Mouse (Mus musculus) cerebellum, adult 2 months (tissue): ENCODE data around the gene Myh6. TPM values are rescaled to one million over a fixed set of nuclear protein-coding genes. Genes with fewer than 3 reads are reported as not detected.
"Not testable (repeated sequence)": the region's sequence is repeated elsewhere in the genome, so short reads cannot be mapped to it uniquely, and the experiment has no call there.

Experiments
- DNase-seq, 2 experiments: peaks; one replicate each; pipeline ENCODE4 v3.0.0; 2021
- H3K27ac ChIP-seq: fragments of 200-500 bp; 2 replicates; pipeline ENCODE4 v1.5.1; 2012; ENCODE audit warnings: low read length, control low read depth, inconsistent platforms; ENCODE audit not compliant: insufficient read depth
- H3K27me3 ChIP-seq: fragments of 200-500 bp; 2 replicates; pipeline ENCODE4 v1.6.1; 2012; ENCODE audit warnings: inconsistent platforms, mild to moderate bottlenecking, low read length, moderate library complexity; ENCODE audit not compliant: control insufficient read depth, insufficient read depth
- H3K4me1 ChIP-seq: fragments of 200-500 bp; 2 replicates; pipeline ENCODE4 v1.6.1; 2011; ENCODE audit warnings: low read length; ENCODE audit not compliant: control insufficient read depth, insufficient read depth
- H3K4me3 ChIP-seq: fragments of 200-500 bp; replicated peaks from 2 replicates; pipeline ENCODE3; 2011; ENCODE audit warnings: mild to moderate bottlenecking, low read depth, low read length, control low read depth; ENCODE audit not compliant: insufficient read depth
- CTCF ChIP-seq: fragments of 200-500 bp; IDR thresholded peaks from 2 replicates; pipeline ENCODE4 v1.5.1; 2011; ENCODE audit warnings: low read depth, mild to moderate bottlenecking, control low read depth, low read length, moderate library complexity, borderline replicate concordance; ENCODE audit not compliant: insufficient read depth
- POLR2A ChIP-seq: fragments of 200-500 bp; IDR thresholded peaks from 2 replicates; pipeline ENCODE4 v1.6.1; 2011; ENCODE audit warnings: low read length, control low read depth, borderline replicate concordance; ENCODE audit not compliant: insufficient read depth
- whole genome bisulfite sequencing: fragments of 180-500 bp; shearing (Covaris S2); methylation state at CpG from one replicate; pipeline ENCODE4 v1.1.7; 2018; 5-methylcytosine and 5-hydroxymethylcytosine counted together
- polyA plus RNA-seq: library from polyadenylated mRNA; depleted of rRNA; stranded (reverse); fragments of >200 nt; gene quantifications from 2 replicates; pipeline ENCODE4 v1.2.3, GENCODE M21; 2012

Gene Myh6
- polyA plus RNA-seq, 1 experiment: 0.10 TPM

- TF ChIP-seq CTCF: no peak
- H3K4me1 ChIP-seq: no peaks in the 10 kb centered on the region
- no peak overlapping the region for H3K27ac ChIP-seq
- DNase-seq: no peak
- no peak overlapping the region for H3K4me3 ChIP-seq
- H3K27me3 ChIP-seq: no peaks in the 10 kb centered on the region
These were observed 1.6 kb upstream of the Myh6 start for GRCm38 (mm10) chr14:54968344-54968743.

- no peak overlapping the region for H3K27ac ChIP-seq
- no peak overlapping the region for H3K4me3 ChIP-seq
- no peaks in the 10 kb centered on the region for H3K4me1 ChIP-seq
- no peak for TF ChIP-seq CTCF
- TF ChIP-seq POLR2A: no peak
- 91% methylated on average over 3 of the region's 3 CpGs for whole genome bisulfite sequencing
- DNase-seq: no peak
- no peaks in the 10 kb centered on the region for H3K27me3 ChIP-seq
These were observed 1.1 kb upstream of the Myh6 start for GRCm38 (mm10) chr14:54967874-54968273.

- H3K4me3 ChIP-seq: no peak overlapping the region
- no peak for DNase-seq
- TF ChIP-seq POLR2A (no peak), CTCF (no peak)
- 74% methylated on average over 6 of the region's 6 CpGs for WGBS
- no peak overlapping the region for H3K27ac ChIP-seq
- no peaks in the 10 kb centered on the region for H3K4me1 ChIP-seq
- no peaks in the 10 kb centered on the region for H3K27me3 ChIP-seq
These were observed 1.1 kb downstream of the Myh6 start for GRCm38 (mm10) chr14:54965631-54966030.

- WGBS: 75% methylated on average over 15 of the region's 15 CpGs
- H3K4me3 ChIP-seq: no peak overlapping the region
- no peaks in the 10 kb centered on the region for H3K4me1 ChIP-seq
- no peaks in the 10 kb centered on the region for H3K27me3 ChIP-seq
- H3K27ac ChIP-seq: no peak overlapping the region
- no peak for DNase-seq
- TF ChIP-seq POLR2A: no peak
- no peak for TF ChIP-seq CTCF
These were observed 1.7 kb downstream of the Myh6 start for GRCm38 (mm10) chr14:54965044-54965443.

GRCm38 (mm10) chr14:54963727-54964126, 3.0 kb downstream of the Myh6 start:
- Histone ChIP-seq H3K4me3 (no peak overlapping the region), H3K27me3 (no peaks in the 10 kb centered on the region), H3K27ac (no peak overlapping the region), H3K4me1 (no peaks in the 10 kb centered on the region)
- TF ChIP-seq CTCF (no peak), POLR2A (no peak)
- no peak for DNase-seq
- WGBS: 86% methylated on average over 11 of the region's 11 CpGs

GRCm38 (mm10) chr14:54962714-54963113, 4.0 kb downstream of the Myh6 start:
- no peak for TF ChIP-seq CTCF
- no peak for TF ChIP-seq POLR2A
- Histone ChIP-seq H3K27me3 (no peaks in the 10 kb centered on the region), H3K27ac (no peak overlapping the region), H3K4me3 (no peak overlapping the region), H3K4me1 (no peaks in the 10 kb centered on the region)
- no peak for DNase-seq
- 85% methylated on average over 7 of the region's 7 CpGs for WGBS

- Histone ChIP-seq H3K27ac (no peak overlapping the region), H3K4me1 (no peaks in the 10 kb centered on the region), H3K4me3 (no peak overlapping the region), H3K27me3 (no peaks in the 10 kb centered on the region)
- TF ChIP-seq CTCF (no peak), POLR2A (no peak)
- DNase-seq: no peak
- 83% methylated on average over 5 of the region's 5 CpGs for WGBS
These were observed 5.2 kb downstream of the Myh6 start for GRCm38 (mm10) chr14:54961487-54961886.

GRCm38 (mm10) chr14:54960769-54961168, 6.0 kb downstream of the Myh6 start:
- no peak overlapping the region for H3K27ac ChIP-seq
- TF ChIP-seq POLR2A (no peak), CTCF (no peak)
- no peak for DNase-seq
- no peaks in the 10 kb centered on the region for H3K27me3 ChIP-seq
- 69% methylated on average over 10 of the region's 10 CpGs for WGBS
- H3K4me1 ChIP-seq: no peaks in the 10 kb centered on the region
- H3K4me3 ChIP-seq: no peak overlapping the region

GRCm38 (mm10) chr14:54959853-54960613, 6.7 kb downstream of the Myh6 start:
- not testable (repeated sequence) for H3K27me3 ChIP-seq, DNase-seq, H3K27ac ChIP-seq, H3K4me3 ChIP-seq, H3K4me1 ChIP-seq
- 88% methylated on average over 12 of the region's 12 CpGs for WGBS
